Mouse (Mus musculus) cerebellum, postnatal 25 days (tissue): Measurements from ENCODE around the gene Psmb11.

Experiments used
- DNase-seq, 2 experiments: peaks; one replicate each; pipeline ENCODE4 v3.0.0; 2021; ENCODE audit warnings: mixed read lengths in 2 of 2

Gene Psmb11

DNA sequence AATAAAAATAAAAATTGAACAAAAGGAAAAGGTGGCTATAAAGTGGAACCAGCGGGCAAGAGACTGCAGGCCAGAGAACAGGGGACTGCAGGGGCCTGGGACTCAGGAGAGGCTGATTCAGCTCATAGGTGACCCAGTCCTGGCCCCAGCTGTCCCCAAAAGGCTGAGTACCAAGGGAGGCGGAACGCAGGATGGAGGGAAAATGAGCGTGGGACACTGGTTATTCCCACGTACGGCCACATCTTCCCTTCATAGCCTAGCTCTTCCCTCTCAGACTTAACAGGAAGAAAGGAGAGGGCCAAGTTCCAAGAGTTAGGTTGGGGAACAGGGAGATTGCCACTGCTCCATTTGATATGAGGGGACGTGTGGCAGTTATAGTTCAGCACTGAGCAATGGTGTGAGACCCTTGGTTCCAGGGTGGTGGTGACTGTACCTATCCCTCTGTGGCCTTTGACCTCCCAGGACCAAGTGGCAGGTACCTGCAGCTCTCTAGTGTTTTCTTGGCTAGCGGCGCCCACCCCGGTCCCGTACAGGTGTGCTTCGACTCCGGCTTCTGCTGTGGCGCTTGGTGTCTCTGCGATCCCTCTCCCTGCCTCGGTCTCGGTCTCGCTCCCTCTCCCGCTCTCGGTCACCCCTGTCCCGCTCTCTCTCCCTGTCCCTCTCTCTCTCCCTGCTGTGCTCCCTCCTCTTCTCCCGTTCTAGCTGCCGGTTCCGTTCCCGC is 21.2 kb downstream of the Psmb11 start:
- DNase-seq: peak in 1 of 2 experiments; percentile 34

DNA sequence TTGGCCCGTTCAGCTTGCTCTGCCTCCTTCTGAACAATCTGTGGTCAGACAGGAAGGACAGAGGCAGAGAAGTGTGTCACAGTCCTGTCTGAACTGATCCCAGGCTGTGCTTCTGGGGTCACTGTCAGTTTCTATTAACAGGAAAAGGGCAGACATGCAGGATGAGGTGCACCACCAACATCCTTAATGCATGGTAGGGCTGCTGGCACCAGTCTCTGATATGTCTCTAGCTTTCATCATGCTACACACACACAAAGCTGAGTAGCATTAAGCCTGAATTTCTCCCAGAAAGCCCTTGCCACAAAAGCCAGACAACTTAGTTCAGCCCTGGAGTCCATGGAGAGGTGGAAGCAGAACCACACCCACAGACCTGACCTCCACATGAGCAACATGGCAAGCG is 21.8 kb downstream of the Psmb11 start:
- DNase-seq: no peak

DNA sequence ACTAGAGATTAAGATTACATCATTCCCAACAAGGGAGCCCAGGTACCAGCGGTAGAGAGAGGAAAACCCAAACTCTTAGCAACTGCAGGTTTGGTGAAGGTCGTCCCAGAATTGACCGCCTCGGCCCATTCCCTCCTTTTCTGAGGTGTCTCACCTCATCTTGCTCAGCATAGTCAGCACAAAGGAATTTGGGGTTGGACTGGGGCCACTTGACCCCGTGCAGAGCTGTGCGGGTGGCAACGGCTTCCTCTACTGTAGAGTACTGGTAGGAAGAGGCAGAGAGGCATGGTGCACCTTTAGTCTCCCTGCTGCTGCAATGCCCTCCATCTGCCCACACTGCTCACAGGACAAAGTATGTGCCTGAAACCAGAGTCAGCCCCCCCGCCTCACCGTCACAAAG is 23.1 kb downstream of the Psmb11 start:
- no peak for DNase-seq

DNA sequence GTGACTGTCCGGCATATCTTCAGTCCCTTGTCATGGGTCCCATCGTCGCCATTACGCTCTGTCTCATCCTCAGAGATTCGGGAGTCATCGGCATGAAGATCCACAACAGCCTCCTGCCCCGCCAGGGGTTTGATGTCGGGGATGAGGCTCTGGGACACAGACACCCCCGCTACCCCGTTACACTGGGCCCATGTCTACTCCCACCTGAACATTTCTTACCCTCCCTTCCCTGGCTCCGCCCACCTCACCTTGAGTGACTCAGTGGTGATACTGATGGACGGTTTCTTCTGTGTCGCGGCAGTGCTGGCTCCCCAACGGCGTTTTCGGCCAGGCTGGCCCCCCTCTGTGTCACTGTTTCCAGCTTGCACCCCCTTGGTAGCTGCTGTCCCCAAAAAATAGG is 25.2 kb downstream of the Psmb11 start:
- DNase-seq: no peak

DNA sequence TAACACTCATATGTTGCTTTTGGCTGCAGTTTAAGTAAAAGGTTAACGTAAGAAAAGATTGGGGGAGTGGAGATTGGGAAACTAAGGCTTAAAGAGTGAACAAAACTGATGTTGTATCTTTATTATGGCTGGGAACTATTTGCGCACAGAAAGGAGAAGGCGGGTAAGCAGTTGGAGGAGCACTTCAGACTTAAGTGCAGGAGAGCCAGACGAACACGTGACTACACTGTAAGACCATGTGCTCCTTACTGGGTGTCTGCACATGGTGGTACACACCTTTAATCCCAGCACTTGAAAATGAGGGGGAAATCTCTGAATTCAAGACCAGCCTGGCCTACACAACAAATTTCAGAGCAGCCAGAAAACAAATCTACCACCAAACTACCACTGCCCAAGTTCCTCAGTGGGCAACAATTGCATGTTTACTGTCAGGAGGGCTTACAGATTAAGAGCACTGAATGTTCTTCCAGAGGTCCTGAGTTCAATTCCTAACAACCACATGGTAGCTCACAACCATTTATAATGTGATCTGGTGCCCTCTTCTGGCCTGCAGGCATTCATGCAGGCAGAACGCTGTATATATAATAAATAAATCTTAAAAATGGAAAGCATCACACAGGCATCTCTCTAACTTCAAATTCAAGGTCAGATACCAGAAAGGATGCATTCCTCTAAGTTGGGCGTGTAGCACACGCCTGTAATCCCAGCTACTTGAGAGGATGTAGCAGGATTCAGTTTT is 25.8 kb downstream of the Psmb11 start:
- DNase-seq: no peak

DNA sequence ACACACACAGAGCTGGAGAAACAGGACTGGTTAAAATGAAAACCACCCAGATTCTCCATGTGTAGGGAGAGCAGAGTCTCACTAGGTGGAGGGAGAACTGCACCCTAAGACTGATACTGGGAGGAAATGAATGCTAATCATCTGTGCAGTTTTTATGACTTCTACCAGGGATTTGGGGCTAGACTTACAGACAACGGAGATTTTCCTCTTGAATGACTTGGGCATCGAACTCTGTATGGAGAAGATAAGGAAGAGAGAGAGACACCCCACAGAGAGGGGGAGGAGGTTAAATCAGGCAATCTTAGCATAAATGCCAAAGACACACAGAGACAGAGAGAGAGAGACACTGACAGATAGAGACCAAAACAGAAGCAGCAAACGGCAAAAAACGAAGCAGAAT is 26.7 kb downstream of the Psmb11 start:
- no peak for DNase-seq

DNA sequence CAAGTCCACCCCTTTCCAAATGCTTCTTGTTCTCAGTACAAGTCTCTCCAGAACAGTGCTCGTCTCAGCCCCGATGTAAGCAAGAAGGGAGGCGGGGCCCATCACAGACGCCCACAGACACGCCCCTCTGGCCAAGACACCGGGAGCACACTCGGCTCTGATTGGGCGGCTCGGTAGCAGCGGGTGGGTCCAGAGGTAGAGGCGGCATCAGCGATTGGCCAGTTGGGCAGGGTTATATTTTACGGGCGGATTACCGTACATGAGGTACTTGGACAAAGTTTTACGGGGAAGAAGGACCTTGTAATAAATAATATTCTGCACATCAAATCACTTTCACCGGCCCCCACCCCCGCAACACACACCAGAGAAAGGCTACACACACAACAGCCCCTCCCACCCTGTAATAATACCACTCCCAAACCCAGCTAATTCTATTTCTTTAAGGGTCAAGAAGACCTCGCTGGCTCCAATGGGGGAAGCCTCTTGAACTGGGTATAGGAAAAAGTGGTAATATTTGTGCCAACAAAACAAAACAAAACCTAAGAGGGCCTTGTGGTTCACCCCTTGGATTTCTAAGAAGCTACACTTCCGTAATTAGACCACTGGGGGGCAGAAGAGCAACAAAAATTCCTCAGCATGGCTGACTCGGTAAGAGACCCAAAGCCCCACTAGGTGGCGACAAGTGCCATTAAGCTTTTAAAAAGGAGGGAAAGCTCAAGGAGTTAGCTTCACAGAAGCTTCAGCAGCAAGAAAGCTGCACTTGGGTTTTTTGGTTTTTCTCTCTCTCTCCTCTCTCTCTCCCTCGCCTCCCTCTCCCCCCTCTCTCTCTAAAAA is 29.6 kb downstream of the Psmb11 start:
- DNase-seq: peak; percentile 78 to 91

DNA sequence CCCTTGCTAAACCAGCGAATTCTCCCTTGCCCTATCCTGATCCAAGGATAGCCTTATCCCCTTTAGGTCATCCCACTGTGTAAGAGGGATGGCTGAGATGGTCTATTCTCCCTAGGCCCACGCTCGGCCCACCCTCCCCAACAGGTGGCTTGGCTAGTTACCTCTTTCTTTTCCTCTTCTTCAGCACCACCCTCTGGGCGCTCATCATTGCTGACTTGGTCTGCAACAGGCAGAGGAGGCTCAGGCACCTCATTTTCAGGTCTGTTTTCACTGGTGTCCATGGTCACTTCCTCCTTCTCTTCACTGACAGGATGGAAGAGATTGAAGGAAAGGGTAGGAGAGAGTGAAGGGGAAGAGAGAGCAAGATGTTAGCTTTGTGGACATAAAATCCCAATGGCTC is 30.3 kb downstream of the Psmb11 start:
- DNase-seq: no peak

DNA sequence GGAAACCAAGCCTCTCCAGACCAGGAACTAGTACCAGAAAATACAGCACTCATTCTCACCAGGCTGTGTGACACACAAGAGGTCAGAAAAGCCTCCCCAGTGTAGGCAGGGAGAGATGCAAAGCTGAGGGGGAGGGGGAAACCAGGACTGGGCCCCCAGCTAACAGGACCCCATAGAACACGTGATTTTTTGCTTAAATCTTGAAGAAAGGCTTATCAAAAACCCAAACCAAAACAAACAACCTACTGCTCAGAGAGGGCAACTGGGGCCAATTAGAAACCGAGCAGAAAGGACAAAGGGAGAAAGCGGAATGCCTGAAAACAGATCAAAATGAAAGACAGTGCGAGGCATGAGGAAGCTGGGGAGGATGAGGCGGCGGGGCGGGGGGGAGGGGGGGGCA is 31.6 kb downstream of the Psmb11 start:
- DNase-seq: no peak

DNA sequence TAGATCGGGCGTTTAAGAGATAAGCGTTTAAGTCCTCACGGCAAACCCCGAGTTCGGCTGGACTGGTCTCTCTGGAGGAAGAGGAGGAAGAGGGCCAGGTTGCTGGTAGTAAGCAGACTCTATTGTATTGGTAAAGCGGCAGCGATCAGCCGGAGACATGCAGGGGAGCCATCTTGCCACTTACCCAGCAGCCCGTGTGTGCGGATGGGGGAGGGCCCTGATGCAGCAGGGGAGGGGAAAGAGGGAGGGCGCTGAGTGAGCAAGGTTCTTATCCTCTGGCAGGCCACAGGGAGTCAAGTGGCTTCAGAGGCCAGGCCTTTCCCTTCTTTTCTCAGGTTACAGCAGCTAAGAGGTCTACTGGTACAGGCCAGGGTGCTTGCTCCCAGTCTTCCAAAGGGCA is 32.3 kb downstream of the Psmb11 start:
- DNase-seq: peak; percentile 84 to 89

DNA sequence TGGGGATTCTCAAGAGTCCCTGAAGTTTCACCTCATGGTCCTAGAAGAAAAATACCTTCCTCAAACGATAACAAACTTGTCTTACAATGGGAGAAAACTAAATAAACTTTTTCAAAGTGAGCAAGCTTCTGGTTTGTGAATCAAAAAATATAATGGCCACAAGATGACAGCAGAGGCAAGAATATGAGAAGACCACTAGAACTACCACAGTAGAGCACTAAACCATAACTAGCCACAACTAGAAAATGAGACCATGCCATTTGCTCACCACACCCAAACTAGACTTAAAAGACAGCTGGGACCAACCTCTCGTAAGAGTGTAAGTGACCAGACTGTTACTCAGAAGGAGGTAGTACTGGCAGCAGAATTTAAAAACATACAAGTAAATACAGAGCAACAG is 38.8 kb downstream of the Psmb11 start:
- no peak for DNase-seq

DNA sequence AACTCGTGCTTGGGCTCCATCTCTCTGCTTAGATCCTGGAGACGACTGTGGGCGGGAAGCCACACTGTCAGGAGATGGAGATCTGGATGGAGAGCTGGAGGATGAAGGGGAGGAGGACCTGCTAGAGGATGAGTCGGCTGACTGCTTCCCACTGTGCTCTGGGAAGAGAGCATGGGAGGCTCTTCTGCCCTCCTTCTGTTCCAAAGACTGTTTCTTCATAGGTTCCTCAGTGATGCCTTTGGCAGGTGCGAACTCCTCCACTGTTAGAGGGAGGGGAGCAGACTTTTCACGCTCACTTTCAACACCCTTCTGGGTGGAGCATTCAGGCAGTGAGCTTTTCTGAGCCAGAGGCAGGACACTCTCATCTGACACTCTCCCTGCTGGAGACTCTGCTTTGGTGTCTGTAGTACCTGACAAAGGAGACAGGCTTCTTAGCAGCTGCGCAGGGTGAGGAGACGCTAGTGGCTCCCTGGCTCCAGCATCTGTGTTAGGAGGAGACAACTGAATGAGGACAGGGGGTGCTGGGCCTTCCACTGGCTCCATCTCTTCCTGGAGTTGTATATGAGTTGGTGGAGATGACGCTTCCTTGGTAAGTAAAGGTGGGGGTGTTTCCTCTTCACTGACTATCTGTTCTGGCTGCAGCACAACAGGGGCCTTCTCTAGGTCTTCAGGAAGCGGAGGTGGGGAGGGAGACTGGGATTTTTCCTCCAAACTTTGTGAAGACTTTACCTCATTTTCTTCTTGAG is 43.4 kb downstream of the Psmb11 start:
- DNase-seq: no peak

DNA sequence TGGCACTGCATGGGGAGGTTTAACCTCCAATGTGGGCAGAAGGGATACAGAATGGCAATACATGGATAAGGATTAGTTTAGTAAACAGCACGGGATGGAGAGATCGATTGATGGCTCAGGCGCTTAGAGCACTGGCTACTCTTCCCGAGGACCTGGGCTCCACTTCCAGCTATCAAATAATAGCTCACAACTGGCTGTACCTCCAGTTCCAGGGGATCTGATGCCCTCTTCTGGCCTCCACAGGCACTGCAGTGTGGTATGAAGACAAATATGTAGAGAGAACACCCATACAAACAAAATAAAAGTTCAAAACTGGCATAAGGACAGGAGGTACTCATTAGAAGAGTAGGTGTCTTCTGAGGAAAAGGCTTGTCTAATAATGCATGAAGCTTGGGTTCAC is 48.1 kb downstream of the Psmb11 start:
- DNase-seq: peak; percentile 47 to 68

DNA sequence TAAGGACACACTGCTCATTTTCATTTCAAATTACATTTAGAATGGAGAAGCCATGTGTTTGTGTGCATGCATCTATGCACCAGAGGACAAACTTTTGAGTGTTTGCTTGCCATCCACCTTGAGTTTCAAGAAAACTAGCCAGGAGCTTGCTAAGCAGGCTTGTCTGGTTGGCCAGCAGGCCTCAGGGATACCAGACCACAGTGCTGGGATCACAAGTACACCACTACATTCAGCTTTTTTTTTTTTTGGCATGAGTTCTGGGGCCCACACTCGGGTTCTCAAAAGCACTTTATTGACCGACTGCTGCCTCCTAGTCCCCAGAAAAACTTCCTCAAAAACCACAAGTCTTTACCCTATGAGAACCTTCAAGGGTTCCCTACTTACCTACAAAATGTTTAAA is 53.1 kb downstream of the Psmb11 start:
- DNase-seq: no peak

DNA sequence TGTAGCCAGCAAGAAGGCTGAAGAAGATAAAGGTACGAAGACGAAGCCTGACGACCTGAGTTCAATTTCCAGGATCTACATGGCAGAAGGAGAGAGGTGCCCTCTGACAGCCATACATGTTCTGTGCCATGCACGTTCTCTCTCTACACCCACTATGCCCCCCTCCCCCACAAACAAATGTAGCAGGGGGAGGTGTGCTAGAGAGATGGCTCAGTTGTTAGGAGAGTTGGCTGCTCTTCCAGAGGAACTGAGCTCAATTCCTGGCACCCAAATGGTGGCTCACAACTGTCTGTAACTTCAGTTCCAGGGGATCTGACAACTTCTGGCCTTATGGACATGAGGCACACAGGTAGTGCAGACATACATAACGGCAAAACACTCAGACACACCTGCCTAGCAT is 55.1 kb downstream of the Psmb11 start:
- DNase-seq: no peak

DNA sequence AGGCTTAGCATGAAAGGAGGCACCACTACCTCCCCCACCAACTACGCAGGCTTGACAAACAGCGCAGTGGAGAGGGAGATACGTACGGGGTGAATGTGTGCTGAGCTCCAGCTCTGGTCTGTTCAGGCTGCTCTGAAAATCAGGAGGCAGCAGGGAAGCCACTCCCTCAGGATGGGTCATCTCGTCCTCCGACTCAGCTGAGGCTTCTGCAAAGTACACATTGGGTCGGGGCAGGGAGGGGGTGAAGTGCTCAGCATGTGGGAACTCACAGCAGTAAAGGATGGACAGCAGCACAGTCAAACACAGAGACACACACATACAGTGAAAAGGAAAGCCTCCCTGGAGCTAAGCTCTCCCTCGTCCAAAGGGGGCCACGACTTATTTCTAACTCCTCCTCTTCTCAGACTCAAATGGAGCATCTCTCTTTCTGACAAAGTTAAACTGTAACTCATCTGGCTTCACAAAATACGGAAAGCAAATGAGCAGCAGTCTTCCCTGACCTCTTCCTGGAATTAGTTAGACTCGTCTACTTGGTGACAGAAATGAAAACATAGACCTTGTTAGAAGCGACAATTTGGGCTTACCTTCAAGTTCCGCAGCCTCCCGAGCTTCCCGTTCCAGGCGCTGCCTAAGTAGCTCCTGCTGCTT is 57.5 kb downstream of the Psmb11 start:
- DNase-seq: no peak
